Mouse (Mus musculus): ENCODE measurements at regions not wholly inside any gene's neighbourhood (a gene's known extent, or its start where the extent isn't known, plus 50 kb on each side); places are given as distances from the start of the nearest gene placed in this dataset.

GRCm38 (mm10) chr4:49946306-49946705 lies 100.8 kb upstream of the Grin3a start:
- TF ChIP-seq POLR2A (IDR thresholded peaks at IDR 0.05; ENCODE audit: low read depth, low read length) (no peak), CTCF (conservative IDR thresholded peaks at IDR 0.05; ENCODE audit: insufficient read depth, insufficient read length, low read depth, low read length) (no peak)
